Mouse (Mus musculus) myocyte (in vitro differentiated cells): ENCODE data around the gene Gm4553.
"Not testable (repeated sequence)": the region's sequence is repeated elsewhere in the genome, so short reads cannot be mapped to it uniquely, and the experiment has no call there.

Experiments used
- E2F4 ChIP-seq: IDR thresholded peaks from one replicate; pipeline ENCODE4 v1.6.1; 2011; ENCODE audit warnings: mild to moderate bottlenecking, control low read depth, moderate library complexity; ENCODE audit not compliant: insufficient read depth
- MAX ChIP-seq: IDR thresholded peaks from one replicate; pipeline ENCODE4 v1.6.1; 2011; ENCODE audit warnings: low read depth, mild to moderate bottlenecking, control low read depth
- MYOG ChIP-seq, 3 experiments: IDR thresholded peaks; one replicate each; pipeline ENCODE4 v1.6.1; 2011; ENCODE audit warnings: control low read depth in 2 of 3, low read depth in 2 of 3, mild to moderate bottlenecking in 2 of 3; ENCODE audit not compliant: insufficient read length in 2 of 3, control insufficient read depth in 1 of 3, insufficient read depth in 1 of 3
- POLR2A ChIP-seq: IDR thresholded peaks from one replicate; pipeline ENCODE4 v1.6.1; 2011; ENCODE audit warnings: low read depth, mild to moderate bottlenecking, control low read depth, moderate library complexity; ENCODE audit not compliant: insufficient read length
- POLR2AphosphoS2 ChIP-seq: IDR thresholded peaks from one replicate; pipeline ENCODE4 v1.6.1; 2011; ENCODE audit warnings: low read depth, control low read depth; ENCODE audit not compliant: insufficient read length
- REST ChIP-seq: IDR thresholded peaks from one replicate; pipeline ENCODE4 v1.6.1; 2011; ENCODE audit warnings: mild to moderate bottlenecking, control low read depth, moderate library complexity; ENCODE audit not compliant: insufficient read depth, insufficient read length
- TCF12 ChIP-seq: IDR thresholded peaks from one replicate; pipeline ENCODE4 v1.6.1; 2011; ENCODE audit warnings: mild to moderate bottlenecking, control low read depth; ENCODE audit not compliant: poor library complexity, insufficient read depth, severe bottlenecking
- USF1 ChIP-seq: IDR thresholded peaks from one replicate; pipeline ENCODE4 v1.6.1; 2011; ENCODE audit warnings: low read depth, mild to moderate bottlenecking, control low read depth, moderate library complexity

DNA sequence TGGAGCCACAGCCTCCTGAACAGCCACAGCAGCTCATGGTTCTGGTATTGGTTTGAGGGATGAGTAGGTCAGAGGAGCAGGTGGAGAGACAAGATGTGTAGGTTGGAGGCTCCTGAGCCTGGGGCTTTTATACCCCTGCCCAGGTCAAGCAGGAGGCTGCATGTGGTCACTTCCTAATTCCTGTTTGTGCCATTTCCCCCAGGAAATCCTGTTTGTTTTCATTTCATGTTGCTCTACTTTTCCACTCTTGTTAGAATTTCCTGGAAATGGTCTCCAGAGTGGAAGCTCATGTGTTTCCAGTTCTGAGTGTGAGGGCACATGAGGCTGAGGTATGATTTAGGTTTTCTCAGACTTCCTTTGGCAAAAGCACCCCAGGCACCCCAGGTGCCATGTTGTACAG is 10.4 kb upstream of the Gm4553 start, which contains the start of gene Krtap5-2:
- TF ChIP-seq E2F4; POLR2A; POLR2AphosphoS2; MAX; MYOG (IDR thresholded peaks at IDR 0.05; ENCODE audit: control insufficient read depth in 1 of 3, insufficient read depth in 1 of 3, insufficient read length in 2 of 3, low read depth in 2 of 3); REST; USF1; TCF12: not testable (repeated sequence)
